Mouse (Mus musculus): ENCODE measurements around the gene Mfng.

DNA sequence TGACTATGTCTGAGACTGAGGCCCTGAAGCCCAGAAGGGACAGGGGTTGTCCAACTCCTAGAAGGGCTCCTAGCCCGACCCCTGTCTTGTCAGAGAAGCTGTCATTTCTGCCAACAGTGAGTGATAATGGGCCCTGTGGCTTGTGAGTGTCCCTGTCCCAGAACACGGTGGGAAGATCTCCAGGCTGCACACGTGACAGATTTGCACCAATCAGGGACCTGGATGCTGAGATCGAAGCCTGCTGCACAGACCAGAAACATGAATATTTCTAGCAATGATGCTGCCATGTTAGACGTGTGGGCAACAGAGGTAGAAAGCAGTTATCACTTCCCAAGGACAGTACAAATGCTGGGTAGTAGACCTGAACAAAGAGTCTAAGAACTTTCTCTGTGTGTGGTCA lies 11.2 kb upstream of the Mfng start:
- TF ChIP-seq GATA1 (IDR thresholded peaks at IDR 0.05; ENCODE audit: borderline replicate concordance, low read length) (no peak), FLI1 (IDR thresholded peaks at IDR 0.05; ENCODE audit: low read length) (no peak)

All from megakaryocyte, embryonic 14.5 days (primary cell).